Mouse (Mus musculus) hindbrain, embryonic 10.5 days (tissue): ENCODE data around the gene Mad2l2. TPM values are rescaled to one million over a fixed set of nuclear protein-coding genes. Genes with fewer than 3 reads are reported as not detected.

Source experiments
- DNase-seq: peaks from one replicate; pipeline ENCODE4 v3.0.0-alpha.2; 2017; ENCODE audit warnings: low spot score
- H3K27ac ChIP-seq: fragments of 300-500 bp; sonication (generic); 2 replicates; pipeline ENCODE4 v1.5.1; 2016; ENCODE audit warnings: mild to moderate bottlenecking, moderate library complexity
- H3K27me3 ChIP-seq: fragments of 300-500 bp; sonication (generic); 2 replicates; pipeline ENCODE4 v1.6.1; 2016; ENCODE audit warnings: mild to moderate bottlenecking; ENCODE audit not compliant: poor library complexity, insufficient read depth, severe bottlenecking
- H3K36me3 ChIP-seq: fragments of 300-500 bp; sonication (generic); 2 replicates; pipeline ENCODE4 v1.6.1; 2016; ENCODE audit warnings: mild to moderate bottlenecking, moderate library complexity
- H3K4me1 ChIP-seq: fragments of 300-500 bp; sonication (generic); replicated peaks from 2 replicates; pipeline ENCODE4 v1.6.1; 2016; ENCODE audit warnings: mild to moderate bottlenecking
- H3K4me3 ChIP-seq: fragments of 300-500 bp; sonication (generic); 2 replicates; pipeline ENCODE4 v1.5.1; 2016; ENCODE audit warnings: mild to moderate bottlenecking, moderate library complexity
- H3K9me3 ChIP-seq: fragments of 300-500 bp; sonication (generic); 2 replicates; pipeline ENCODE4 v1.6.1; 2016; ENCODE audit warnings: mild to moderate bottlenecking, moderate library complexity
- WGBS: fragments of 180-500 bp; shearing (Covaris S2); methylation state at CpG from one replicate; pipeline ENCODE4 v1.1.7; 2016; 5-methylcytosine and 5-hydroxymethylcytosine counted together
- polyA plus RNA-seq: library from polyadenylated mRNA; unstranded; fragments of >200 nt; fragmentation: Nextera tagmentation; extraction: Ambion mirVana; gene quantifications from 2 replicates; pipeline ENCODE4 v1.2.1, GENCODE M21; 2016

Mad2l2 gene
- polyA plus RNA-seq, 1 experiment from 2014 or later, result 86.9 TPM

GRCm38 (mm10) chr4:148154006-148154405 is 23.8 kb downstream of the Mad2l2 start:
- Histone ChIP-seq H3K4me3 (no peak overlapping the region), H3K36me3 (peaks cover 67% of the 10 kb centered on the region)
- 91% methylated on average over 4 of the region's 4 CpGs for WGBS

GRCm38 (mm10) chr4:148154982-148155381 is 24.8 kb downstream of the Mad2l2 start:
- Histone ChIP-seq H3K27ac (no peak overlapping the region), H3K9me3 (no peaks in the 10 kb centered on the region), H3K36me3 (peaks cover 63% of the 10 kb centered on the region), H3K4me1 (peaks cover 52% of the 10 kb centered on the region), H3K27me3 (peaks cover 7% of the 10 kb centered on the region), H3K4me3 (no peak overlapping the region)
- DNase-seq, result no peak
- WGBS, result 70% methylated on average over 3 of the region's 3 CpGs

More at GRCm38 (mm10) chr4:148154006-148154405, 23.8 kb downstream of the Mad2l2 start:
- DNase-seq, result no peak
- Histone ChIP-seq H3K9me3 (no peaks in the 10 kb centered on the region), H3K4me1 (peaks cover 51% of the 10 kb centered on the region), H3K27ac (no peak overlapping the region), H3K27me3 (peaks cover 7% of the 10 kb centered on the region; the same call in 1 of the 2 replicates)

GRCm38 (mm10) chr4:148158436-148159348 is 28.5 kb downstream of the Mad2l2 start:
- Histone ChIP-seq H3K27me3 (peaks cover 44% of the 10 kb centered on the region), H3K4me1 (peaks cover 50% of the 10 kb centered on the region), H3K27ac (peak overlapping the region; percentile 95), H3K36me3 (peaks cover 49% of the 10 kb centered on the region), H3K4me3 (peak overlapping the region; percentile 81), H3K9me3 (no peaks in the 10 kb centered on the region)
- 24% methylated on average over 27 of the region's 27 CpGs for WGBS
- DNase-seq, result peak; percentile 60

GRCm38 (mm10) chr4:148159544-148160435 is 29.6 kb downstream of the Mad2l2 start:
- Histone ChIP-seq H3K27me3 (peaks cover 55% of the 10 kb centered on the region), H3K4me1 (peaks cover 61% of the 10 kb centered on the region)
- under 1% methylated on average over 55 of the region's 55 CpGs for WGBS

GRCm38 (mm10) chr4:148160436-148161390 is 30.5 kb downstream of the Mad2l2 start, which contains the start of the genes Fbxo44 and Fbxo2:
TSS of gene Fbxo44 (minus strand) at chr4:148160482.
TSS of gene Fbxo2 (plus strand) at chr4:148160621.
- DNase-seq, result peak; percentile 31
- WGBS, result under 1% methylated on average over 43 of the region's 43 CpGs
- Histone ChIP-seq H3K36me3 (peaks cover 29% of the 10 kb centered on the region), H3K4me3 (peak within 1 kb of the TSS; percentile 81), H3K9me3 (no peaks in the 10 kb centered on the region), H3K27me3 (peaks cover 64% of the 10 kb centered on the region), H3K4me1 (peaks cover 70% of the 10 kb centered on the region), H3K27ac (peak within 1 kb of the TSS; percentile 95)

More at GRCm38 (mm10) chr4:148159544-148160435, 29.6 kb downstream of the Mad2l2 start:
- DNase-seq, result peak; percentile 98
- Histone ChIP-seq H3K4me3 (peak overlapping the region; percentile 81), H3K9me3 (no peaks in the 10 kb centered on the region), H3K36me3 (peaks cover 38% of the 10 kb centered on the region), H3K27ac (peak overlapping the region; percentile 95)

GRCm38 (mm10) chr4:148164002-148164439 is 33.8 kb downstream of the Mad2l2 start:
- WGBS, result under 1% methylated on average over 29 of the region's 29 CpGs
- H3K27ac ChIP-seq, result peak overlapping the region; percentile 6; the same call in 1 of the 2 replicates

GRCm38 (mm10) chr4:148164461-148164860 is 34.3 kb downstream of the Mad2l2 start:
- no peaks in the 10 kb centered on the region for H3K9me3 ChIP-seq
- DNase-seq, result peak; percentile 19
- H3K36me3 ChIP-seq, result no peaks in the 10 kb centered on the region
- H3K4me3 ChIP-seq, result peak overlapping the region; percentile 47
- H3K4me1 ChIP-seq, result peaks cover 64% of the 10 kb centered on the region
- under 1% methylated on average over 16 of the region's 16 CpGs for WGBS
- H3K27me3 ChIP-seq, result peaks cover 87% of the 10 kb centered on the region
- no peak overlapping the region for H3K27ac ChIP-seq

More at GRCm38 (mm10) chr4:148164002-148164439, 33.8 kb downstream of the Mad2l2 start:
- H3K9me3 ChIP-seq, result no peaks in the 10 kb centered on the region
- H3K4me3 ChIP-seq, result peak overlapping the region; percentile 47
- peaks cover 84% of the 10 kb centered on the region for H3K27me3 ChIP-seq
- peaks cover 67% of the 10 kb centered on the region for H3K4me1 ChIP-seq
- DNase-seq, result peak; percentile 76
- H3K36me3 ChIP-seq, result no peaks in the 10 kb centered on the region

- WGBS, result 6% methylated on average over 17 of the region's 17 CpGs
- peak overlapping the region; percentile 6; the same call in 1 of the 2 replicates for H3K27ac ChIP-seq
- H3K9me3 ChIP-seq, result no peaks in the 10 kb centered on the region
- peak overlapping the region; percentile 23; the same call in 1 of the 2 replicates for H3K4me3 ChIP-seq
- H3K27me3 ChIP-seq, result peaks cover 92% of the 10 kb centered on the region
- no peaks in the 10 kb centered on the region for H3K36me3 ChIP-seq
- DNase-seq, result no peak
- peaks cover 57% of the 10 kb centered on the region for H3K4me1 ChIP-seq
Measured at GRCm38 (mm10) chr4:148165551-148165950, 35.4 kb downstream of the Mad2l2 start.

- DNase-seq, result peak; percentile 58
- Histone ChIP-seq H3K4me1 (peaks cover 51% of the 10 kb centered on the region), H3K36me3 (no peaks in the 10 kb centered on the region), H3K9me3 (no peaks in the 10 kb centered on the region), H3K27ac (peak overlapping the region; percentile 70), H3K4me3 (peak overlapping the region; percentile 23), H3K27me3 (peaks cover 89% of the 10 kb centered on the region)
- WGBS, result 4% methylated on average over 10 of the region's 10 CpGs
Measured at GRCm38 (mm10) chr4:148166431-148166830, 36.2 kb downstream of the Mad2l2 start.

GRCm38 (mm10) chr4:148166986-148167385 is 36.8 kb downstream of the Mad2l2 start:
- Histone ChIP-seq H3K36me3 (no peaks in the 10 kb centered on the region), H3K27me3 (peaks cover 89% of the 10 kb centered on the region), H3K27ac (no peak overlapping the region; the same call in 1 of the 2 replicates), H3K9me3 (no peaks in the 10 kb centered on the region), H3K4me3 (peak overlapping the region; percentile 23; the same call in 1 of the 2 replicates), H3K4me1 (peaks cover 50% of the 10 kb centered on the region)
- WGBS, result 16% methylated on average over 4 of the region's 4 CpGs
- peak; percentile 72 for DNase-seq

GRCm38 (mm10) chr4:148168287-148168686 is 38.1 kb downstream of the Mad2l2 start:
- H3K27ac ChIP-seq, result no peak overlapping the region
- peak; percentile 69 for DNase-seq
- peaks cover 51% of the 10 kb centered on the region for H3K4me1 ChIP-seq
- H3K9me3 ChIP-seq, result no peaks in the 10 kb centered on the region
- H3K27me3 ChIP-seq, result peaks cover 89% of the 10 kb centered on the region
- H3K4me3 ChIP-seq, result no peak overlapping the region
- H3K36me3 ChIP-seq, result no peaks in the 10 kb centered on the region
- WGBS, result 26% methylated on average over 7 of the region's 7 CpGs
